18 mouse cellular contexts compared by ENCODE assay signal in genomic region chr10:21892104-21892503, GRCm38 (mm10). TPM values are rescaled to one million over a fixed set of nuclear protein-coding genes. Genes with fewer than 3 reads are reported as not detected.
A peak's percentile ranks its signal among the peaks of the same experiment; 100 is the strongest.
DNase-seq lines count a peak whose midpoint lies in the region; ATAC-seq and TF ChIP-seq lines count a peak whose summit lies in the region.
"Had no signal": no experiment of that assay in that cellular context is flagged by ENCODE, and none has a peak within 500 bp of the region (broad histone marks: within the 10 kb centered on the region; RNA-seq: fewer than 3 reads in every experiment).

No protein-coding gene starts in this region.

- no peaks in the 10 kb centered on the region for H3K4me1 ChIP-seq in stomach, embryonic 15.5 days
- no peaks in the 10 kb centered on the region for H3K4me1 ChIP-seq in stomach, postnatal 0 days (replicated peaks; ENCODE audit: control insufficient read depth, insufficient read depth)
- H3K4me1 ChIP-seq: embryonic facial prominence, embryonic 15.5 days; forebrain, embryonic 12.5 days had no signal

- no peak overlapping the region for H3K4me3 ChIP-seq in stomach, embryonic 15.5 days (replicated peaks)
- no peak overlapping the region for H3K4me3 ChIP-seq in stomach, postnatal 0 days (ENCODE audit: low read depth, low read length)
- H3K4me3 ChIP-seq: embryonic facial prominence, embryonic 13.5 days; embryonic facial prominence, embryonic 15.5 days; erythroblast, embryonic 14.5 days; forebrain, embryonic 10.5 days; forebrain, embryonic 12.5 days had no signal

- intact Hi-C loops in heart, postnatal 14 days (cut with DNase I) = no loop called here

- TF ChIP-seq EP300 in stomach, postnatal 0 days (optimal IDR thresholded peaks at IDR 0.05) = no peak

- TF ChIP-seq CTCF in stomach, postnatal 0 days (IDR thresholded peaks at IDR 0.05; ENCODE audit: low read depth) = no peak

- H3K27me3 ChIP-seq in stomach, embryonic 15.5 days (replicated peaks) = no peaks in the 10 kb centered on the region
- H3K27me3 ChIP-seq in stomach, postnatal 0 days (ENCODE audit: control insufficient read depth, insufficient read depth, low read length) = no peaks in the 10 kb centered on the region
- H3K27me3 ChIP-seq: embryonic facial prominence, embryonic 13.5 days; embryonic facial prominence, embryonic 15.5 days; forebrain, embryonic 12.5 days had no signal

- H3K4me2 ChIP-seq in stomach, embryonic 15.5 days = no peak overlapping the region
- H3K4me2 ChIP-seq in stomach, postnatal 0 days (replicated peaks; ENCODE audit: low read depth) = no peak overlapping the region
- H3K4me2 ChIP-seq: embryonic facial prominence, embryonic 13.5 days; embryonic facial prominence, embryonic 15.5 days; forebrain, embryonic 12.5 days had no signal

- 49% methylated on average over 4 of the region's 4 CpGs for WGBS in stomach, embryonic 15.5 days
- 49% methylated on average over 4 of the region's 4 CpGs for WGBS in stomach, postnatal 0 days

- no peak overlapping the region for H3K27ac ChIP-seq in stomach, embryonic 15.5 days
- H3K27ac ChIP-seq in stomach, postnatal 0 days (replicated peaks) = no peak overlapping the region
- H3K27ac ChIP-seq: embryonic facial prominence, embryonic 13.5 days; embryonic facial prominence, embryonic 15.5 days; forebrain, embryonic 10.5 days; forebrain, embryonic 12.5 days had no signal

- H3K9me3 ChIP-seq in stomach, embryonic 15.5 days = no peaks in the 10 kb centered on the region
- 0 out of 2 replicates have a peak, but pooled peaks cover 4% of the 10 kb centered on the region for H3K9me3 ChIP-seq in stomach, postnatal 0 days (ENCODE audit: control insufficient read depth, low read length)
- H3K9me3 ChIP-seq: embryonic facial prominence, embryonic 15.5 days; forebrain, embryonic 12.5 days had no signal

- 0 out of 2 replicates have a peak, but pooled peaks have one; percentile 58 for ATAC-seq in stomach, embryonic 15.5 days (ENCODE audit: insufficient read depth, low FRiP score, low read depth)
- peak; percentile 75; the same call in 1 of the 2 replicates for ATAC-seq in stomach, postnatal 0 days (ENCODE audit: low FRiP score, low TSS enrichment)
- ATAC-seq in monocyte, adult 5-6 weeks (replicated peaks; ENCODE audit: insufficient number of reproducible peaks, low FRiP score, low TSS enrichment, poor library complexity, severe bottlenecking) = no peak
- ATAC-seq: forebrain, embryonic 14.5 days; forebrain, embryonic 16.5 days had no signal

- H3K36me3 ChIP-seq in stomach, embryonic 15.5 days = no peaks in the 10 kb centered on the region
- H3K36me3 ChIP-seq in stomach, postnatal 0 days (ENCODE audit: control insufficient read depth, insufficient read depth, low read length) = no peaks in the 10 kb centered on the region
- H3K36me3 ChIP-seq: embryonic facial prominence, embryonic 13.5 days; embryonic facial prominence, embryonic 15.5 days; forebrain, embryonic 10.5 days; forebrain, embryonic 12.5 days had no signal

- peak; percentile 57 for DNase-seq in cerebellum, adult 9-11 months
- no peak for DNase-seq in cerebellum, adult 11-12 months
- peak; percentile 78 for DNase-seq in heart, adult 11 months
- no peak for DNase-seq in heart, postnatal 14 days
- DNase-seq in stomach, postnatal 0 days (ENCODE audit: low spot score) = peak; percentile 37
- DNase-seq: adrenal gland, adult 2 months; adrenal gland, postnatal 10 days; adrenal gland, postnatal 25 days; embryo, embryonic 11 days had no signal

- no peak overlapping the region for H3K9ac ChIP-seq in stomach, embryonic 15.5 days
- no peak overlapping the region for H3K9ac ChIP-seq in stomach, postnatal 0 days (ENCODE audit: low read length)
- H3K9ac ChIP-seq: embryonic facial prominence, embryonic 13.5 days; embryonic facial prominence, embryonic 15.5 days; forebrain, embryonic 12.5 days had no signal

RNA-seq across cellular contexts. Expression of gene Sgk1, which starts 10.1 kb away (rescaled TPM):
- total RNA-seq in heart, postnatal 14 days (2021) = 100 to 1,000 TPM; 120 to 135 TPM
- 31.2 and 32.6 TPM in 2 replicates for polyA plus RNA-seq in stomach, embryonic 15.5 days (2015; fragmentation: Nextera tagmentation; extraction: Ambion mirVana)
- 60.0 and 73.1 TPM in 2 replicates for polyA plus RNA-seq in stomach, postnatal 0 days (2015; fragmentation: Nextera tagmentation; extraction: Ambion mirVana)
- total RNA-seq in monocyte, adult 5-6 weeks (2017) = 323 to 475 TPM (median 431 TPM) in 3 replicates

Comparison
In these comparisons a context has a peak if more than half of its experiments do, and no peak if none do; other contexts are left out.
1. DNase-seq: peak in cerebellum, adult 9-11 months (single experiment), heart, adult 11 months (single experiment) and stomach, postnatal 0 days (single experiment); none in cerebellum, adult 11-12 months (single experiment) and heart, postnatal 14 days (0 of 2).